In the genomic region with DNA sequence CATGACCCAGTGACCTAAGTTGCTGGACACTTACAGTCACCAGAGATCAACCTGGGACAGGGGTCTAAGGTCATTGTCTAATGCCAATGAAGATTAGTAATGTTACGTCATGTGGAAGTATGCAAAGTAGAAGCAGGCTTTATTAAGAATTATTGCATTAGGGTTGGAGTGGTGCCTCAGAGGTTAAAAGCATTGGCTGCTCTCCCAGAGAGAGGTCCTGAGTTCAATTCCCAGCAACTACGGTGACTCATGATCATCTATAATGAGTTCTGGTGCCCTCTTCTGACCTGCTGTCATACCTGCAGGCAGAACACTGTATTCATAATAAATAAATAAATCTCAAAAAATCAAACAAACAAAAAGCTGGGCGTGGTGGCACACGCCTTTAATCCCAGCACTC, we compare ENCODE assay signal across 12 mouse cellular contexts.
"Had no signal": no experiment of that assay in that cellular context is flagged by ENCODE, and none has a peak within 500 bp of the region (broad histone marks: within the 10 kb centered on the region; RNA-seq: fewer than 3 reads in every experiment).

No protein-coding gene starts in this region.

- H3K4me3 ChIP-seq: left cerebral cortex, adult 2 months; limb, embryonic 15.5 days; neural tube, embryonic 12.5 days had no signal

- DNase-seq: kidney, postnatal 4 days; lung, adult 18-20 months; midbrain, embryonic 14.5 days; right cerebral cortex, postnatal 4 days; spleen, adult 18-20 months; thymus, adult 18-20 months; thymus, postnatal 25 days had no signal

- H3K36me3 ChIP-seq: limb, embryonic 15.5 days; neural tube, embryonic 12.5 days had no signal

- H3K9ac ChIP-seq: limb, embryonic 15.5 days; liver, embryonic 14.5 days; neural tube, embryonic 12.5 days had no signal

- H3K4me1 ChIP-seq: limb, embryonic 15.5 days; neural tube, embryonic 12.5 days had no signal

- H3K27me3 ChIP-seq: limb, embryonic 15.5 days; neural tube, embryonic 12.5 days had no signal

- H3K27ac ChIP-seq: kidney, postnatal 0 days; left cerebral cortex, adult 2 months; limb, embryonic 15.5 days; liver, embryonic 14.5 days; neural tube, embryonic 12.5 days had no signal

- H3K4me2 ChIP-seq: limb, embryonic 15.5 days; neural tube, embryonic 12.5 days had no signal

- H3K9me3 ChIP-seq: limb, embryonic 15.5 days; neural tube, embryonic 12.5 days had no signal
